Mouse (Mus musculus) common myeloid progenitor, adult 5-6 weeks (primary cell): ENCODE results near the gene Repin1. TPM values are rescaled to one million over a fixed set of nuclear protein-coding genes. Genes with fewer than 3 reads are reported as not detected.
A peak's percentile ranks its signal among the peaks of the same experiment; 100 is the strongest.

Experiments used
- ATAC-seq: replicated peaks from 2 replicates; pipeline ENCODE4 v1.8.0; 2016; ENCODE audit warnings: low read depth, mild to moderate bottlenecking, moderate TSS enrichment, inconsistent platforms; ENCODE audit not compliant: poor library complexity, severe bottlenecking
- total RNA-seq: library from RNA; stranded (forward); fragments of 200-1000, 187-1606 nt; gene quantifications from 2 replicates; pipeline ENCODE4 v1.2.3, GENCODE M21; 2017

Repin1 gene
- total RNA-seq, 1 experiment from 2014 or later: 23.1 TPM

DNA sequence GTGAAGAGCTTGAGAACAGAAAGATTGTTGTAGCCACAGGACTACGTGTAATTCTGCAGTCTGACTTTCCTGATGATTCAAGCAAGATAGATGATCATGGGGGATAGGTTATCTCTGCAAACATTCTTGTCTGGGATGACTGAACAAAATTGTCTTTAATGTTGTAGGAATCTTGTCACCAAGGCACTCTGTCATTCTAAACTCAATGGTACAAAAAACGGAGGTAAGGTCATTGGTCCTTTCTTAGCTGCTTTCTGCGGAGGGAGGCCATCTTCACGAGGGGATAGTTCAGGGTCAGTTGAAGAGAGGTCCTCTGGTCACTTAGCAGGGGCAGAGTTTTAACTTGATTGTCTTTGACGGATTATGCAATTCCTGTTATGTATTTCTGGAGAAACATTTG is 14.9 kb upstream of the Repin1 start:
- no peak for ATAC-seq

DNA sequence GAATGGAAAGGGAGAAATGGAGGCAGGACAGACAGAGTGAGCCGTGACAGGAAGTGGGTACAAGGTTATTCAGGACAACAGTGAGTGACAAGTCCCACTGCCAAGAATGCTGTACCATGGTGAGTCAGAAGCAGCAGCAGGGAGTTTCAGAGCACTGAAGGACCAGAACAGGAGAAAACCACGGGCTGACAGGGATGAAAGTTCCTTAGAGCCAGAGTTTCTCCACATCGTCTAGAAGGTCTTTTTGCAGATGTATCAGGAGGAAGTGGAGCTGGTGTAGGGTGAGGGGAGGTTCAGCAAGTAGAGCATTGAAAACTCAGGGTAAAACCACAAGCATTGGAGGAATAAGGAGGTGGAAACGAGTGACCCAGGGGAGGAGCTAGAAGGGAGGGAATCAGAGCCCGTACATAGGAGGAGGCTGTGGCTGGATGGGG is 14.5 kb upstream of the Repin1 start:
- ATAC-seq: peak; percentile 88

DNA sequence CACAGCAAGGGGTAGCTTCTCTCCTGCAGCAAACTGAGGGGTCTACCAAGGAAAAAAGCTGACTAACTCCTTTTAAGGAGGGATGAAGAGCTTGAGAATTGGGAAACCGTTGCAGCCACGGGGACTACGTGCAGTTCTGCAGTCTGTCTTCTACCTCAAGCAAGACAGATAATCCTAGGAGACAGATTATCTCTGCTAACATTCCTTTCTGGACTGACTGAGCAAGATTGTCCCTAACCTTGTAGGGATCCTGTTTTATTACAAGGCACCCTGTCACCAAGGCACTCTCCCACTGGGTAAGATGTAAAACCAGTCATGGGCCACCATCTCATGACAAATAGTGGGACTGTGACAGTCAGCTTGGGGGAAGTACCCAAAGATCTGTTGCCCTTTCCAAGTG is 12.4 kb upstream of the Repin1 start:
- ATAC-seq: no peak

DNA sequence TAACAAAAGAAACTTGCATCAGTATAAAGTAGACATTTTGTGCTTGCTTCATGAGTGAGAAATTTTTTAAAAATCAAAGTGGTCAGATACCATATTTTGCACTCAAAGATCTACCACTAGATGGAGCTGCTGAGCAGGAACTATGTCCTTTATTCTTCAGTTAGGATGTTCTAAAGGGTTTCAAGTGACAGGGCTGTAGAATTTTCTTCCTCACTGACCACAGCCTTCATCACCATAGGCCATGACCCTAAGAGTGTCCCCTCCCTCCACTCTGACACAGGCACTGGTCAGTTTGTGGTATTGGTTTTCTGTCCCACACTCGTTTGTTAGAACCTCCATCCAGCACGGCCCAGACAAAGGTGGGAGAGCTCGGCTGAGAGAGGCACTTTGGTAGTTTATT is 11.6 kb upstream of the Repin1 start:
- ATAC-seq: peak; percentile 54; the same call in 1 of the 2 replicates

DNA sequence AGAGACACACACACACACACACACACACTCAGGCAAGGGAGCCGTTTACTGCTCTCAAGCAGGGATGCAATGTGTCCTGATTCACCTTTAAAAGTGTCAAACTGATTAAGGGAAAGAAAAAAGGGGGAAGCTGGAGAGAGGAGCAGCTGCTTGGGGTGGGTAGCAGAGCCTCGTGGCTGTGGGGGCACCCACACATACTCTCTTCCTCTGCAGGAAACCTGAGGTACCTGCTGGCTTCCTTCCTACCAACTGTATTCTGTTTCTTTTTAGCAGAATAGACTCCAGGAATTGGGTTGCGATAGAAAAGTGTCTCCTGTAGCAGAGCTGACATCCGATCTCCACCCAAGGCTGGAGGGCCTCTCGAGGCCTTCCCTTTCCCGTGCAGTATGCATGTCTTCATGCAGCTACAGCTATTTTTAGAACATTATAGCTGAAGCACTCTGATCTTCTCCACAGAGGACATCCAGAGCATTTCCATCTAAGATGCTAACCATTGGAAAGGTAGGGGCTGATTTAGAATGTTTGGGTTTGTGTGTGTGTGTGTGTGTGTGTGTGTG is 4.4 kb upstream of the Repin1 start, which contains the start of gene Gm45021:
Gene Gm45021, plus strand, starts transcription at position 417 of the 557 bp plus-strand sequence.
- 0 out of 2 replicates have a peak, but pooled peaks have one; percentile 4 for ATAC-seq

DNA sequence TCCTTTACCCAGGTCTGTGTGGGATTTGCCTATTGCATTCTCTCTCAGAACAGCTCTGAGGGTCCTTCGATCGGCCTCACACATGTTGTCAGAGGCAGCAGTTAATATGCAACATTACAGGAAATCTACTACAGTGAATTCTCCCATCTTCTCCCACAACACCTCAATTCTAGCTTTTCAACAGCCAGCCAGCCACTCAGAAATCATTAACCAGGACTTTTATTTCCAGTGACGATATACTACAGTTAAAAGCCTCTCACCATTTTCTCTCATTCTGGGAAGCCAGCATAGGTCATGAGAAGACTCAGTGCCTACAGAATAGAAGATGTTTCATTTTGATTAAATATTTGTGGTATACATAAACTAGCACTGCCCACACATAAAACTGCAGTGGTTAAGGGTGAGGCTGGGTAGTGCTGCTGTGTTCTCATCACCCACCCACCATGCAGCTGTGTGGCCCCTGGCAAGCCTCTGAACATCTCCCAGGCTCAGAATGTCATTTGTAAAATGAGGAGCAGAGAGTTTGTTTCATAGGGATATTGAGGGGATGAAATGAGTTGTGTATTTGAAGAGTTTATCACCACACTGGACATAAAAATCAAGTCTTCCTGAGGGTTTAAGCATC is 2.4 kb upstream of the Repin1 start:
- no peak for ATAC-seq

DNA sequence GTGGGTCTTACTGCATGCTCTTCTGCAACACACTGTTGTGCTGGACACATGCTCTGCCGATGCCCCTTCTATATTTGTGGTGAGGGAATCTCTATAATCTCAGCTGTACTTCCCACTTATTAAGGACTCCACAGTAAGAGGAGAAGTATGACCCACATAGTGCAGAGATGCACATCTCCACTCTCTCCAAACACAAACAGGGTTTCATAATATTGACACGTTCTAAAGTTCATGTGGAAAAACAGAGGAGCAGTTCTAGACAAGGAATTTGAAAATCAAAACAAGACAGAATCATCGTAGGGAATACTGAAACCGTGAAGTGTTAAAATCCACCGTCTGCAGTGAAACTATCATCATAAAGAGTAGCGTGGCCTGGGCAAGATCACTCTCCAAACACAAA is 1.8 kb upstream of the Repin1 start:
- no peak for ATAC-seq

DNA sequence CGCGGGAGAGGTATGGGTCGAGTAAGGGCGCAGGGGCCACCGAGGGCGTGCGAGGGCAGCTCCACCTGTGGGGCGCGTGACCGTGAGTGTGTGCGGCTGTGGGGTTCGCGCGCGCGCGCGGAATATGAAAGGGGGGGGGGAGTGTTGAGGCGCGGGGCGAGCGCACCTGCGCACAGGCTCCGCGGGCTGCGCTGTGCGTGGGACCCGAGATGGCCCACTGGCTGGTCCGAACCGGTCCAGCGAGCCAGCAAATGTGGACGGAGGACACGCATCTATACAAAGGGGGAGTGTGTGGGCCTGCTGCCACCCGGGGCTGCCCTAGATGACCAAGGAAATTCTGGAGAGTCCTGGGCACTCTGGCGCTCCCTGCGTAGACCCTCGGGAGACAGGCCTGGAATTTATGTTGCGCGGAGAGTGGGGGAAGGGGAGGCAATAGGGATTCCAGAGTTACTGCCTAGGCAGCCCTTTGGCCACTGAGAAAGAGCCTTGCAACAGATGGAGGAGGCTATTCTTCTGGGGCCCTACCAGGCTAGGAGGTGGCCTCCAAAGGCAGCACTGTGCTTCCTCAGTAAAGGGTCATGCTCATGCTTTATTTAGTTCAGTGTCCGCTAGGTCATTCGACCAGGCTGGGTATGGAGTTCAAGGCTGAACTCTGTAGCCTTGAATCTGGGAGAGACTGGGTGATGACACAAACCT is 508 bp downstream of the Repin1 start:
- peak; percentile 7 for ATAC-seq

DNA sequence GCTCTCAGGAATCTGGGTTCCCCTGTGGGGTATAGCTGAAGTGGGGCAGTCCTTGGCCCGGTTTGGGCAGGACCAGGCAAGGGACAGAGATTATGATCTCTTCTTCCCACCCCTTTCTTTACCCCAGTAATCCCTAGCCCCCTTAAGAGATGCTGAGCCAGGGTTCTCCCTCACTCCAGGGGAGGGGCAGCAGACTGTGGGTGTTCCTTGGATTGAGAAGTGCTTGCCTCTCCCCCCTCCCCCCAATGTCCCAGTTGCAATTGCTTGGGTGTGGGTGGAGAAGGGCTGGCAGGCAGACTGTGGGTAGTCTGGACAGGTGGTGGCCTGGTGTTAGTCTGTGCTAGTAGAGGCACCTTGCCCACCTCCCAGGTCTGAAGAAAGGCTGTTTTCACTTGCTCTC is 1.6 kb downstream of the Repin1 start:
- ATAC-seq: no peak

DNA sequence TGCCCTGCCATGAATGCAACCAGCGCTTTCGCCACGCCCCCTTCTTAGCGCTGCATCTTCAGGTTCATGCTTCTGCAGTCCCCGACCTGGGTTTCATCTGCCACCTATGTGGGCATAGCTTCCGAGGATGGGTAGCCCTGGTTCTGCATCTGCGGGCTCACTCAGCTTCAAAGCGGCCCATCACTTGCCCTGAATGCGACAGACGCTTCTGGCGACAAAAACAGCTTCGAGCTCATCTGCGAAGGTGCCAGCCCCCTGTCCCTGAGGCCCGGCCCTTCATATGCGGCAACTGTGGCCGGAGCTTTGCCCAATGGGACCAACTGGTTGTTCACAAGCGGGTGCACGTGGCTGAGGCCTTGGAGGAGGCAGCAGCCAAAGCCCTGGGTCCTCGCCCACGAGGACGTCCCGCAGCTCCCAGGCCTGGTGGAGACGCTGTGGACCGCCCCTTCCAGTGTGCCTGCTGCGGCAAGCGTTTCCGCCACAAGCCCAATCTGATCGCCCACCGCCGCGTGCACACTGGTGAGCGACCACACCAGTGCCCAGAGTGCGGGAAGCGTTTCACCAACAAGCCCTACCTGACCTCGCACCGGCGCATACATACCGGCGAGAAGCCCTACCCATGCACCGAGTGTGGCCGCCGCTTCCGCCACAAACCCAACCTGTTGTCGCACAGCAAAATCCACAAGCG is 3.0 kb downstream of the Repin1 start:
- no peak for ATAC-seq

DNA sequence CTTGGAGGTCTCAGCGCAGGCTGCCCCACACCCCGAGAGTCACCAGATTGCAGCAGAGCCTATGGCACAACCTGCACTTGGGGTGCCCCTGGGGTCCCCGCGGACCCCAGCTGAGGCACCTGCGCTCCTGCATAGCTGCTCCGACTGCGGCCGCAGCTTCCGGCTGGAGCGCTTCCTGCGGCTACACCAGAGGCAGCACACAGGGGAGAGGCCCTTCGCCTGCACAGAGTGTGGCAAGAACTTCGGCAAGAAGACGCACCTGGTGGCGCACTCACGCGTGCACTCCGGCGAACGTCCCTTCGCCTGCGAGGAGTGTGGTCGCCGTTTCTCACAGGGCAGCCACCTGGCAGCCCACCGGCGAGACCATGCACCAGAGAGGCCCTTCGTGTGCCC is 3.5 kb downstream of the Repin1 start:
- no peak for ATAC-seq

DNA sequence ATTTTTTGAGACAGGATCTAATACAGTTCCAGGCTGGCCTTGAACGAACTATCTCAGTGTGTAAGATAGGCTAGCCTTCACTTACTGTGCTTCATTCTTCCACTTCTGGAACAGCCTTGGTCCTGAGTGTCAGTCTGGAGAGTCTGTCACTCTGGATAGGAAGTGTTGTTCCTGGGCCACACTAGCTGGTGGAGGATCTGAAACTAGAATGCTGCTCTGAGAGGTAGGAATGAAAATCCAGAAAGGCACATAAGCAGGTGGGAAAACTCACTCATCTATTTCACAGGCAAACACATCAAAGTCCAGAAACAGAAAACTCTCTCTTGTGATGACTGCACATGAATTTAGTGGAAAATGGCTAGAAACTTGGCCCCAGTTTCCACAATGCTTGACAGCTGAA is 6.9 kb downstream of the Repin1 start:
- no peak for ATAC-seq

DNA sequence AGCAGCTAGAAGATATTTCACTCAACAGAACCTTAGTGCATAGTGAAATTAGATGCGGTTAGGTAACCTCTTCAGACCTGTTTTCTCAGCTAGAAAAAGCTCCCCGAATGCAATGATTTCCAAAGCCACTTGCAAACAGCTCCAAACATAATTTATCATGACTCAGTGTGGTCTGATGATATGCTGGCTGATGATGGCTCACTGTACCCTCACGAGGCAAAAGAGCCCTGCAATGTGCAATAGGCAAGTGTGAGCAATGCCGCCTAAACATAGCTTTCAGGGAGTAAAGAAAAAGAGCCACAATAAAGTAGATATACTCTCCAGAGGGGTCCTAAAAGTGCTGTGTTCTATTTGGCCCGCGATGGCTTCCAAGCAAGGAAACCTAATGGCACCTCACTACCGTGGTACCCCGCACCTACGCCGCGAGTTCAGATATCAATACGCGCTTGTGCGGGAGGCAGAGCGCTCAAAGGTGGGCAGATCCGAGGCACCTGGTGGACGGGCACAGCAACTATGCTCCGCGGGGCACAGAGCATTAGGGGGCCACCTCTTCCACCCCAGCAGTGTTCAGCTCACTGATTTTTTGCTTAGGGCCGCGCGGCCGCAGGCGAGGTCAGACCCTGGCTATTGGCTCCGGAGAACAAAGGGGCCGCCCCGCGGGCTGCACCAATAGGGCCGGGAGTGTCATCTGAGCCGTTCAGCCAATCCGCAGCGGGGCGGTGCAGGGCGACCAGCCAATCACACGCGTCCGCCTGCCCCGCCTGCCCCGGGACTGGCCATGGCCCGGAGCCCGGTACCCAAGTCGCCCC is 7.8 kb downstream of the Repin1 start, which contains the start of gene Zfp775:
Gene Zfp775, plus strand, starts transcription at position 793 of the 809 bp plus-strand sequence.
- ATAC-seq: peak; percentile 98

DNA sequence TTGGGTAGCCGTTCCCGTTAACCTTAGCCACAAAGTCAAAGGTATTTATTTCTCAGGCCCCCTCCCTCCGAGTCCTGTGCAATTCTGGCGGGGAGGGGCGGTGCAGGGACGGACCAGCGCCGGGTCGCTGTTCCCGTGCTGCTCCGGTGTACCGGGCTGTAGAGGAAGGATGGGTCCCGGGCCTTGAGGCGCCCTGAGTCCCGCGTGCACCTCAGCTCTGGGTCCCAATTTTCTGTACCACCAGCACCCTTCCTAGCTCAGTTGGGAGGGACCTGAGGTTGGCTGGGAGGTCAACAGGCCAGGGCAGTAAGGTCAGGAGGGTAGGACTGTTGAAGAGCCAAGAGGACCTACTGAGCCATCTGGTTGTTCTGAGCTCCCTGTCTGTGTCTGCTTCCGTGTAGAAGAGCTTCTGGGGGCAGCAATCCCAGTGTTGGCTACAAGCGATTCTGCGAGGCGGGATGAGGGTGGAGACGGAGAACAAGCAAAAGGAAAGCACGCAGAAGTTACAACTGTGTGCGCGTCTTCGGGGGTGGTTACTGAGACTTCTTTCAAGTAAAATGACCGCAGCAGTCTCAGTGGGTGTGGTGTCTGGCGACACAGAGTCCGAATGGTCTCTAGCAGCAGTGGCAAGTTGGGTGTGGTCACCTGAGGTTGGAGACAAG is 8.5 kb downstream of the Repin1 start:
- peak; percentile 21 for ATAC-seq

DNA sequence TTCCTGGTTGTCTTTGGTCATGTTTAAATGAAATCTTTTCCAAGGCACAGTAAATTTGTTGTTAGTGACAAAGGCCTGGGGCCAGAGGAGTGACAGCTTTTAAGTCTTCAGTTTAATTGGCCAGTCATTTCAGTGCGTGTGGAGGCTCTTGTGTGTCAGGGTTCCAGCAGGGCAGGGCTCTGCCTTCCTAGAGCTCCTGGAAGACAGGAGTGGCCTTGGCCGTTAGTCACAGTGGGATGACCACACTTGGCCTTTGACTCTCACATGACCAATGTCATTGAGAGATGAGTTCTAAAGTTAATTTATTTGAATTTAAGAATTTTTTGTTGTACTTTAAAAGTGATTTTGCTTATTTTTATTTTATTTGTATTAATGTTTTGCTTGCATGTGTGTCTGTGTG is 14.4 kb downstream of the Repin1 start:
- ATAC-seq: no peak

DNA sequence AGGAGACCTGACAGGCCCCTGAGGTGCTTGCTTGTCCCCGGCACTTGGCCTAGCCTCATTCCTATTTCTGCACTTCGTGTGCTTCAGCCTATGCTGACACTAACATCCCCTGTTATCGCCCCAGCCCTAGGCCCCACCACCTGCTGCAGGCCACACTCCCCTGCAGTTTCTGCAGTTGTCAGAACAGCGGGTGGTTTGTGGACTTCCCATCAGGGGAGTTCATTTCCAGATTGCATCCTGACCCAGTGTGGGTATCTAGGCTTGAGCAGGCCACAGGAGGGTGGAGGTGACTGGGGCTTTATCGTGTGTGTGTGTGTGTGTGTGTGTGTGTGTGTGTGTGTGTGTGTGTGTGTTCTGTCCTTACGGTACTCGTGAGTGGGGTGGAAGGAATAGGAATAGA is 15.8 kb downstream of the Repin1 start:
- ATAC-seq: peak; percentile 25; the same call in 1 of the 2 replicates

DNA sequence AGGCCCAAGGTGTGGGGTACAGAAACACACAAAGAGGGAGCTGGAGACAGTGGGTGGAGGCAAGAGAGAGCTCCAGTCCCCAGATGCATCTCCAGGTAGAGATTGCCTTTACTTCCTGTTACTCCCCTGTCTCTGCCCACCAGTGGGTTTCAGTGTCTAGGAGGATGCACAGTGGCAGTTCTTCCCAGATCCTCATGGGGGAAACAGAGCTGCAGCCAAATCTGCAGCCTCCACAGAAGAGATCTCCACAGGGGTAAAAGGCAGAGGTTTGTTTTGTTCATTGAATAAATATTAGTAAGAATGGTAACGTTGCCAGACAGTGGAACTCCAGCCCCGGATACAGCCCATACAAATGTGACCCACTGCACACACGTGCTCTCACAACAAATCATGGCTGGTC is 17.0 kb downstream of the Repin1 start:
- ATAC-seq: no peak

DNA sequence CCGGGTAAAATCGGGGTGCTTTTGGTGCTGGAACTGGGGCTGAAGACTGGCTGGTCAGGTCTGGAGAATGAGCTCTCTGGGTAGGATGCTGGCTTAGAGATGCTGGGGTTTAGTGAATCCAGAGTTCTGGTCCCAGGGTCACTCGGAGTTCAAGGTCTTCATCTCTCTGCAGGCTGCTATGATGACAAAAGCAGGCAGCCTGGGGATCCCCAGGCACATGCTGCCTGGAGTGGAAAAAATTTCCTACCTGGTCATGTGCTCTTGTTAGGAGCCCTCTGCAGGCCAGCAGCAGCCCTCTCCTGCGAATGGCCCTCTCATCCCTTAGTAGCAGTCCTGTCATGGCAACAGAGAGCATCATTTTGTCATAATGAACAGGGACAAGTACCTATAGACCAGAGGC is 19.8 kb downstream of the Repin1 start:
- ATAC-seq: no peak

DNA sequence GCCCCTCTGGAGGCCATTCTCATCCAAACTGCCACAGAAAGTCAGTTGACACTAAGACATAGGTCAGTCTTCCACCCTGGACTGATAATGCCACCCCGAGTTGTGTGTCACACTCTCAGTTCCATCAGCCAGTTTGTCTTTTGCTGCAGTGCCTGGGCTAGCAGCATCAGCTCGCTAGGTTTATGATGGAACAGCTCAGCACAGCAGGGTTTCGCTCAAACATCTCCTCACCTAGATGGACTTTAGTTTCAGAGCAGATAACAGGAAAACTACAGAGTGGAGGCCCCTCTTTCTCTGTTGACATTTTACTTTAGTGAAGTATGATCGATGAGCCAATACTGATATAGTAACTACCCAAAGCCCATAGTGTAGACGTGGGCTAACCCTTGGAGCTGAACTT is 21.1 kb downstream of the Repin1 start:
- no peak for ATAC-seq

DNA sequence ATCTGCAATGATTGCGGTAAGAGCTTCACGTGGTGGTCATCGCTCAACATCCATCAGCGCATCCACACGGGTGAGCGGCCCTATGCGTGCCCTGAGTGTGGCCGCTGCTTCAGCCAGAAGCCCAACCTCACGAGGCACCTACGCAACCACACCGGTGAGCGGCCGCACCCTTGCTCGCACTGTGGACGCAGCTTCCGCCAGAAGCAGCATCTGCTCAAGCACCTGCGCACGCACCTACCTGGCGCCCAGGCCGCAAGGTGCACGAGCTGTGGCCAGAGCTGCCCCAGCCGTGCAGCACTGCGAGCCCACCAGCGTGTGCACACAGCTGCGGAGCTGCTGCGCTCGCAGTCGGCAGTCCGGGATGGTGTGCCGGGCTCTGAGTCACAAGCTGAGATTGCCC is 26.3 kb downstream of the Repin1 start:
- no peak for ATAC-seq
